Mouse (Mus musculus) bone marrow macrophage, adult 2 months (primary cell): ENCODE results near the gene Klhdc8b.

ENCODE experiments used
- CTCF ChIP-seq: IDR thresholded peaks from 2 replicates; pipeline ENCODE4 v1.5.1; 2012; ENCODE audit warnings: low read depth, mild to moderate bottlenecking, low read length, moderate library complexity
- POLR2A ChIP-seq: IDR thresholded peaks from 2 replicates; pipeline ENCODE4 v1.6.1; 2012; ENCODE audit warnings: mild to moderate bottlenecking, low read depth, low read length, borderline replicate concordance

DNA sequence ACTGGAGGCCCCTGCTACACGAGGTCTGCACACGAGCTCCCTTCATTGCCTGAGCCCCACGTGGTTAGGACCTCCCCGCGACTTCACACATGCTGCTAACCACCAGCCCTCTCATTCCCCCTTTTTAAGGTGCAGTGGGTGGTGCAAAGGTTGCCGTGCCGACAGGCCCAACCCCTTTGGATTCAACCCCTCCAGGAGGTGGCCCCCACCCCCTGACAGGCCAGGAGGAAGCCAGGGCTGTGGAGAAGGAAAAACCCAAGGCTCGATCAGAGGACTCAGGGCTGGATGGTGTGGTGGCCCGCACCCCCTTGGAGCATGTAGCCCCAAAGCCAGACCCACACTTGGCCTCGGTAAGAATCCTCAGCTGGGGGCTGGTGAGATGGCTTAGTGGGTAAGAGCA is 33.5 kb upstream of the Klhdc8b start:
- TF ChIP-seq CTCF (no peak), POLR2A (no peak)
